Mouse (Mus musculus): Measurements from ENCODE around the gene Tespa1. TPM values are rescaled to one million over a fixed set of nuclear protein-coding genes. Genes with fewer than 3 reads are reported as not detected.
A peak's percentile ranks its signal among the peaks of the same experiment; 100 is the strongest.
"Not testable (repeated sequence)": the region's sequence is repeated elsewhere in the genome, so short reads cannot be mapped to it uniquely, and the experiment has no call there.

The Tespa1 gene
- polyA plus RNA-seq (2015; fragmentation: Nextera tagmentation; extraction: Ambion mirVana): not detected in 2 replicates

DNA sequence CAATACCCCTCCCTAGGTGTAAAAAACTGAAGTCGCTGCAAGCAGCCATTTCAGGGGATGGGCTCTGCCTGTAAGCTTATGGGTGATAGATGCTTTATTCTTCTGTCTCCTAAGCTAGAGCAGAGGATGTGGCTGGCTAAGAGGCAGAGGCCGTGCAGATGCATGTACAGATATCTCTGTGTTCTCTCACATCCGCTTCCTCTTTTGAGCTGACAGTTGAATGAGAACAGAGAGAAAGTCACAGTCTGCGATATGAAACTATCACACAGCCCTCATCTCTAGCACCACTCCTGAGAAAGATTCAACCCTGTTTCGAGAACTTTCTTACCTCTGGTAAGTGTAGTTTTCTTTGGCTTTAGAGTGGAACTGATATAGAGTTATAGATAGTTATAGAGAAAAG, at the start of gene Tespa1:
Gene Tespa1, plus strand, starts transcription at position 234 of the 400 bp plus-strand sequence.
- H3K9me3 ChIP-seq (ENCODE audit: control insufficient read depth, low read length): no peaks in the 10 kb centered on the region
- H3K4me3 ChIP-seq (replicated peaks; ENCODE audit: low read length): no peak within 1 kb of the TSS
- no peaks in the 10 kb centered on the region for H3K4me1 ChIP-seq (replicated peaks; ENCODE audit: control insufficient read depth, insufficient read depth, low read length)
- no peak within 1 kb of the TSS for H3K9ac ChIP-seq (replicated peaks; ENCODE audit: low read depth, low read length)
- no peak within 1 kb of the TSS for H3K4me2 ChIP-seq (ENCODE audit: low read length)
- no peaks in the 10 kb centered on the region for H3K36me3 ChIP-seq (ENCODE audit: control insufficient read depth, insufficient read depth)
- H3K27me3 ChIP-seq (replicated peaks; ENCODE audit: control insufficient read depth, insufficient read depth, low read length): no peaks in the 10 kb centered on the region
- ATAC-seq: no peak
- no peak within 1 kb of the TSS for H3K27ac ChIP-seq (ENCODE audit: low read length)
- 91% methylated on average over 5 of the region's 5 CpGs for WGBS

DNA sequence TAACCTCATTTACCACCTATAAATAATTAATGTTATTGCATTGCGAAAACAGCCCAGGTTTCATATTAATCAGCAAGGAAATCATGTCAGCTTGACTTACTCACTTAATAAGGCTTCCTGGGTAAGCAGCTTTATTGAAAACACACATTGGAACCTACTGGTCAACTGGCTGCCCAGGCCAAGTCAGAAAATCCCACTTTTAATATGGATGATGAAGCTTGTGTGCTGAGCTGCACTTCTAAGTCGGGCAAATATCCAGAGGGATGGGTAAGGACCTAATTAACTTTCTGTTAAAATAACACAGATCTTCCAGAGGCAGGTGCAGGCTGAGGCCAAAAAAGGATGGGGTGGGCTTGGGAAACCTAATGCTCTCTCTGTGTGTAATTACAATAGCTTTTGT, 46.9 kb upstream of the Tespa1 start:
- WGBS: 48% methylated on average over 2 of the region's 2 CpGs
- Histone ChIP-seq H3K27ac (ENCODE audit: low read length) (no peak overlapping the region), H3K4me3 (replicated peaks; ENCODE audit: low read length) (no peak overlapping the region), H3K9ac (replicated peaks; ENCODE audit: low read depth, low read length) (no peak overlapping the region), H3K27me3 (replicated peaks; ENCODE audit: control insufficient read depth, insufficient read depth, low read length) (no peaks in the 10 kb centered on the region), H3K4me2 (ENCODE audit: low read length) (no peak overlapping the region), H3K36me3 (ENCODE audit: control insufficient read depth, insufficient read depth) (no peaks in the 10 kb centered on the region), H3K9me3 (ENCODE audit: control insufficient read depth, low read length) (no peaks in the 10 kb centered on the region), H3K4me1 (replicated peaks; ENCODE audit: control insufficient read depth, insufficient read depth, low read length) (peaks cover 4% of the 10 kb centered on the region)
- ATAC-seq: no peak

DNA sequence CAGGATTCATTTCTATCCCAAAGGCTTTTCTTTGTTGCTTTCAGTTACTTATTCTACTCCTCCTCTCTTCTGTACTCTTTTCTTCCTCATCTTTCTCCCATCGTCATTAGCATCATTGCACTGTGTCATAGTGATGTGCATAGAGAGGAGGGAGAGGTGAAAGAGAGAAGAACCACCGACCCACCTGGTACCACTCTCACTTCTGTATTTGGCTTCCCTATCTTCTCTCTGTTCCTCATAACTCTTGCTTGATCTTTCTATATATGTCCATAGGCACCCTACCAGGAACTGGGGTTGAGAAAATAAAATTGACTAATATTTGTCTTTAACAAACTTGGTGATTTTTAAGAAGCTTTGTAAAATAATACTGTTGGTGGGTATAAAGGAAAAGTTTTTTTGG, 46.2 kb upstream of the Tespa1 start:
- Histone ChIP-seq H3K9ac (replicated peaks; ENCODE audit: low read depth, low read length) (no peak overlapping the region), H3K27ac (ENCODE audit: low read length) (no peak overlapping the region), H3K36me3 (ENCODE audit: control insufficient read depth, insufficient read depth) (no peaks in the 10 kb centered on the region), H3K27me3 (replicated peaks; ENCODE audit: control insufficient read depth, insufficient read depth, low read length) (no peaks in the 10 kb centered on the region), H3K4me2 (ENCODE audit: low read length) (no peak overlapping the region), H3K4me1 (replicated peaks; ENCODE audit: control insufficient read depth, insufficient read depth, low read length) (peaks cover 4% of the 10 kb centered on the region), H3K9me3 (ENCODE audit: control insufficient read depth, low read length) (no peaks in the 10 kb centered on the region), H3K4me3 (replicated peaks; ENCODE audit: low read length) (no peak overlapping the region)
- 68% methylated on average over 2 of the region's 2 CpGs for WGBS
- ATAC-seq: no peak

DNA sequence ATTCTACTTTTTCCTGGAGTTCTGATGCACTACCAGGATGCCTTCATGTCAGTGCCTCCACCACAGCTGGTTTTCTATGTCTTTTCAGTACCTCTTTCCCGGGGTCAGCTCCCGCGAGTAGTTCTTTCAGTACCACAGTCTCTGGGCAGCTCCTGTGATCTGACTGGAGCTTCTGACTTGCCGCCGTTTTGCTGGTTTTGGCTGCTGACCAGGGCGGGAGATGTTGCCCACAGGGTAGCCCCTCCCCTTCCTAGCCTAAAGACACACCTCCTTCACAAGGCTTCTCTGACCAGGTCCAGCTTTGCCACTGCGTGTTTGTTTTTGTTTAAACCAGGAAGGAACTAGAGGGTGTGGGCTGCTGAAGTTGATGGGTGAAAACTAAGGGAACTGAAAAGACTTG, 42.6 kb upstream of the Tespa1 start, which contains the start of gene Neurod4:
Gene Neurod4, minus strand, starts transcription at position 175 of the 400 bp plus-strand sequence.
- Histone ChIP-seq H3K4me2 (ENCODE audit: low read length) (peak within 1 kb of the TSS; percentile 17), H3K4me3 (replicated peaks; ENCODE audit: low read length) (peak within 1 kb of the TSS; percentile 3; the same call in 1 of the 2 replicates), H3K9me3 (ENCODE audit: control insufficient read depth, low read length) (no peaks in the 10 kb centered on the region), H3K27me3 (replicated peaks; ENCODE audit: control insufficient read depth, insufficient read depth, low read length) (no peaks in the 10 kb centered on the region), H3K27ac (ENCODE audit: low read length) (no peak within 1 kb of the TSS), H3K36me3 (ENCODE audit: control insufficient read depth, insufficient read depth) (no peaks in the 10 kb centered on the region), H3K9ac (replicated peaks; ENCODE audit: low read depth, low read length) (no peak within 1 kb of the TSS), H3K4me1 (replicated peaks; ENCODE audit: control insufficient read depth, insufficient read depth, low read length) (peaks cover 4% of the 10 kb centered on the region)
- peak; percentile 44; the same call in 1 of the 2 replicates for ATAC-seq
- WGBS: 1% methylated on average over 7 of the region's 7 CpGs

DNA sequence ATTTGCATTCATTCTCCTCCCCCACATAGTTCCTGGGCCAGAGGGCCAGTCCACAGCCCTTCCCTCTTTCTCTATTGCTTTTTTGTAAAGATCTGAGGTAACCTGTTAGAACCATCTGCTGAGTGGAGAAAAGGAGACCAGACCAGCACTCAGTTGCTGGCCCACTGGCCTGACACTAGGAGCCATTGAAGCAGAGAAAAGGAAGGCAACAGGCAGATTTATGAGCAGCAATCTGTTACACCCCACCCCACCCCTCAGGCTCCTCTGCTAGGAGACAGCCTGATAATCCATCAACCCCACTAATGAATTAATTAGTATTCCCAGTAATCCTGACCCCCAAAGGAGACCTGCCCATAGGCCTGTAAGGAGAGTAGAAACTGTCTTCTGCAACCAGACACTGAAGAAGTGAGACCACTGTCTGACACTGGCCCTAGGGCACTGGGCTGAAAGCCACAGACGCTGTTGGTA, 40.7 kb upstream of the Tespa1 start:
- peaks cover 4% of the 10 kb centered on the region for H3K4me1 ChIP-seq (replicated peaks; ENCODE audit: control insufficient read depth, insufficient read depth, low read length)
- no peak overlapping the region for H3K27ac ChIP-seq (ENCODE audit: low read length)
- ATAC-seq: peak; percentile 75
- no peaks in the 10 kb centered on the region for H3K36me3 ChIP-seq (ENCODE audit: control insufficient read depth, insufficient read depth)
- H3K9me3 ChIP-seq (ENCODE audit: control insufficient read depth, low read length): no peaks in the 10 kb centered on the region
- no peak overlapping the region for H3K9ac ChIP-seq (replicated peaks; ENCODE audit: low read depth, low read length)
- 18% methylated on average over 1 of the region's 1 CpGs for WGBS
- no peak overlapping the region for H3K4me2 ChIP-seq (ENCODE audit: low read length)
- no peak overlapping the region for H3K4me3 ChIP-seq (replicated peaks; ENCODE audit: low read length)
- no peaks in the 10 kb centered on the region for H3K27me3 ChIP-seq (replicated peaks; ENCODE audit: control insufficient read depth, insufficient read depth, low read length)

DNA sequence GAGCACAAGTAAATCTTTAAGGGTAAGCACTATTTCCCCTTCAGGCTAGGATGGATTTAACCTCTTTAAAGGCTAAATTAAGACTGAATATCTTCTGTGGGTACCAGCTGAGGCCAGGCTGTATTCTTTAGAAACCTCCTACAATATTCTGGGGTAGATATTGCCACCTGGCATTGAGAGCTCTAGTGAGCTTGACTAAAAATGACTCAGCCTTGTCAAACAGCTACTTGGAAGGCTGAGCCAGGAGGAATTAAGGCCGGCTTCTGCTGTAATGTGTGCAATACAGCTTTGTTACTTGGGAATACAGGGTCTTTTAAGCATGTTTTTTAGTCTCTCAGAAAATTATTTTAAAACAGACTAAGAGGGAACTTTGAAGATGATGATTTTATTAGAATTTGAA, 35.5 kb upstream of the Tespa1 start:
- Histone ChIP-seq H3K27me3 (replicated peaks; ENCODE audit: control insufficient read depth, insufficient read depth, low read length) (no peaks in the 10 kb centered on the region), H3K4me2 (ENCODE audit: low read length) (no peak overlapping the region), H3K4me3 (replicated peaks; ENCODE audit: low read length) (no peak overlapping the region), H3K36me3 (ENCODE audit: control insufficient read depth, insufficient read depth) (no peaks in the 10 kb centered on the region), H3K4me1 (replicated peaks; ENCODE audit: control insufficient read depth, insufficient read depth, low read length) (no peaks in the 10 kb centered on the region), H3K27ac (ENCODE audit: low read length) (no peak overlapping the region), H3K9me3 (ENCODE audit: control insufficient read depth, low read length) (no peaks in the 10 kb centered on the region), H3K9ac (replicated peaks; ENCODE audit: low read depth, low read length) (no peak overlapping the region)
- no peak for ATAC-seq
- 68% methylated on average over 1 of the region's 1 CpGs for WGBS

DNA sequence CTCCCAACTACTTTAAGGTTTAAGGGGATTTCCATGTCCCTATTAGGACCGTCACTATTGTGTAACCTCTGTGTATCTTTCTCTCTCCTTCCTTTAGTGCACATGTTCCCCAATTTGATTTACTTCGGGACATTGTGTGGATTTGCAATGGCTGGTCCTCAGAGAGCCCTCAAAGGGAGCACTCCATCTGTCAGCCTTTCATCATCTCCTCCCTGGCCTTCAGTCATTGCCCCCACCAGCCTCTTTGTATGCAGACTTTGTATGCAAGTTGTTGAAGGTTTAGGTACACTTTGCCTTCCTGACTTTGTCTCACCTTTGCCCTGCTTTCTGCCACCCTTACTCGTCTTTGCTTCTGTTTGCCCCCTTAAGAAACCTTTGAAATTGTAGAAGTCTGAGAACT, 34.7 kb upstream of the Tespa1 start:
- ATAC-seq: no peak
- Histone ChIP-seq H3K27ac (ENCODE audit: low read length) (no peak overlapping the region), H3K27me3 (replicated peaks; ENCODE audit: control insufficient read depth, insufficient read depth, low read length) (no peaks in the 10 kb centered on the region), H3K4me2 (ENCODE audit: low read length) (no peak overlapping the region), H3K9ac (replicated peaks; ENCODE audit: low read depth, low read length) (no peak overlapping the region), H3K36me3 (ENCODE audit: control insufficient read depth, insufficient read depth) (no peaks in the 10 kb centered on the region), H3K9me3 (ENCODE audit: control insufficient read depth, low read length) (no peaks in the 10 kb centered on the region), H3K4me3 (replicated peaks; ENCODE audit: low read length) (no peak overlapping the region), H3K4me1 (replicated peaks; ENCODE audit: control insufficient read depth, insufficient read depth, low read length) (no peaks in the 10 kb centered on the region)
- 66% methylated on average over 3 of the region's 3 CpGs for WGBS

DNA sequence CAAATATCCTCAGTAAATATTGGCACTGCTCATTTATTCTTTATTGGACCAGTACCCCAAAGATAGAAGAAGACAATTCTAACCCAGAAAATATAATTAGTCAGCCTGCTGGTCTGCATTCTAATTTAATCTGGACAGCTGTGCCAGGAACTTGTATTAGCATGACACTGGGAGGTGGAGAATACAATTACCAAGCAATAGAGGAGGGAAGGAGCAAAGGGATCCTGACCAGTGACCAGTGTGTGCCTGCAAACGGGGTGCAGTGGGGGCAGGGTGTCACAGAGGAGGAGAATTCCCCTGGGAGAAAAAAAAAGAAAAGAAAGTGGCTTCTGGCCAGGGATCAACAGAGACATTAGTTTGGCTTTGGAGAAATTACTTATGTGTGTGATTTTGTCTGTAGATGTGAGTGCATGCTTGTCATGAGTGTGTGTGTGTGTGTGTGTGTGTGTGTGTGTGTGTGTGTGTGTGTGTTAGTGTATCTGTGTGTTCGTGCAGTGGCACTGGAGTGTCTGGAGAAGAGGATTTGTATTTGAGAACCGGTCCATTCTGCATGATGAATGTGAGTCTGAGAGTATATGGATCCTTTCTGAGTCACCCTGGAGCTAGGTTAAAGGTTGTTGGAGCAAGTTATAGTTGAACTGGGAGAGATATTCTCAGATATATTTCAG, 28.8 kb upstream of the Tespa1 start:
- ATAC-seq: peak; percentile 75
- 7% methylated on average over 3 of the region's 3 CpGs for WGBS

DNA sequence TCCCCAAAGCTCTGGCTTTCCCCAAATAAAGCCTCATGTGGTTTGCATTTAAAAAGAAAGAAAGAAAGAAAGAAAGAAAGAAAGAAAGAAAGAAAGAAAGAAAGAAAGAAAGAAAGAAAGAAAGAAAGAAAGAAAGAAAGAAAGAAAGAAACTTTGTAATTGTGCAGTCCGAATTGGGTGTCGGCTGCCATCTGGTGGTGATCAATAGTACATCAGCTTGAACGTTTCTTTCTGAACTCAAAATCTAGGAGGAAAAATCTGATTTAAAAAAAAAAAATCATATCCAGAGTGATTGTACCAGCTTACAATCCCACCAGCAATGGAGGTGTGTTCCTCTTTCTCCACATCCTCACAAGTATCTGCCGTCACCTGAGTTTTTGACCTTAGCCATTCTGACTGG, 23.9 kb upstream of the Tespa1 start:
- not testable (repeated sequence) for H3K4me3 ChIP-seq (replicated peaks; ENCODE audit: low read length); H3K9ac ChIP-seq (replicated peaks; ENCODE audit: low read depth, low read length); H3K9me3 ChIP-seq (ENCODE audit: control insufficient read depth, low read length); H3K36me3 ChIP-seq (ENCODE audit: control insufficient read depth, insufficient read depth); H3K27ac ChIP-seq (ENCODE audit: low read length); ATAC-seq; H3K4me1 ChIP-seq (replicated peaks; ENCODE audit: control insufficient read depth, insufficient read depth, low read length); H3K27me3 ChIP-seq (replicated peaks; ENCODE audit: control insufficient read depth, insufficient read depth, low read length); H3K4me2 ChIP-seq (ENCODE audit: low read length)
- 17% methylated on average over 4 of the region's 4 CpGs for WGBS

More for the DNA sequence above, 28.8 kb upstream of the Tespa1 start:
- H3K27ac ChIP-seq (ENCODE audit: low read length): no peak overlapping the region
- no peaks in the 10 kb centered on the region for H3K27me3 ChIP-seq (replicated peaks; ENCODE audit: control insufficient read depth, insufficient read depth, low read length)
- peaks cover 6% of the 10 kb centered on the region; the same call in 1 of the 2 replicates for H3K4me1 ChIP-seq (replicated peaks; ENCODE audit: control insufficient read depth, insufficient read depth, low read length)
- H3K36me3 ChIP-seq (ENCODE audit: control insufficient read depth, insufficient read depth): no peaks in the 10 kb centered on the region
- H3K9me3 ChIP-seq (ENCODE audit: control insufficient read depth, low read length): no peaks in the 10 kb centered on the region
- H3K4me2 ChIP-seq (ENCODE audit: low read length): no peak overlapping the region
- H3K9ac ChIP-seq (replicated peaks; ENCODE audit: low read depth, low read length): no peak overlapping the region
- no peak overlapping the region for H3K4me3 ChIP-seq (replicated peaks; ENCODE audit: low read length)

Data from forebrain, embryonic 16.5 days (tissue).